In the genomic region with DNA sequence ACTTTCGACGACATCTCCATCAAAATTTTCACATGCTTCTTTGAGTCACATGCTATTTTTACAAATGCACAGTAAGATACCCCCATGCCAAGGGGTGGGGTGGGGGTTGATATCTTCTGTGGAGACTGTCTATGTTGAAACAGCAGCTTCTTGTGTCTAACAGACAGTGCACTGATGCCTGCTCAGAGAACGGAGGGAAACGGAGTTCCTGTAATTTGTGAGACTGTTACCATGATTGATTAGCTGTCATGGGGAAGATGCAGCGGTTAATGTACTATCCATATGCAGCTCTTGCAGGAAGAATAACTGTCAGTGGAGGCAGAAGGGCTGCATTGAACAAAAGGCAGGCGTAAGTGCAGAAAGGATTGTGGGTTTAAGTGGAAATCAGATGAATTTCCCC, we compare ENCODE assay signal across 22 mouse cellular contexts.
DNase-seq lines count a peak whose midpoint lies in the region; ATAC-seq and TF ChIP-seq lines count a peak whose summit lies in the region.
"Had no signal": no experiment of that assay in that cellular context is flagged by ENCODE, and none has a peak within 500 bp of the region (broad histone marks: within the 10 kb centered on the region; RNA-seq: fewer than 3 reads in every experiment).

No protein-coding gene starts in this region.

- H3K4me2 ChIP-seq in neural tube, embryonic 12.5 days (replicated peaks): no peak overlapping the region
- no peak overlapping the region for H3K4me2 ChIP-seq in hindbrain, postnatal 0 days (ENCODE audit: low read depth, low read length)
- no peak overlapping the region for H3K4me2 ChIP-seq in neural tube, embryonic 15.5 days
- H3K4me2 ChIP-seq: stomach, embryonic 15.5 days had no signal

- ATAC-seq in neural tube, embryonic 12.5 days (ENCODE audit: low FRiP score, low read depth): peak; percentile 37; the same call in 1 of the 2 replicates
- ATAC-seq in hindbrain, postnatal 0 days: no peak
- ATAC-seq in neural tube, embryonic 15.5 days (ENCODE audit: low FRiP score): peak; percentile 66
- no peak for ATAC-seq in activated CD4-positive, CD25-positive, alpha-beta regulatory T cell, adult 4 months
- ATAC-seq: CD4-positive, CD25-positive, alpha-beta regulatory T cell, adult 4 months; inflammation-experienced regulatory T-cells, adult 6 months; liver, postnatal 0 days had no signal

- no peaks in the 10 kb centered on the region for H3K36me3 ChIP-seq in neural tube, embryonic 12.5 days
- no peaks in the 10 kb centered on the region for H3K36me3 ChIP-seq in hindbrain, postnatal 0 days (ENCODE audit: insufficient read depth, low read length)
- H3K36me3 ChIP-seq in neural tube, embryonic 15.5 days: no peaks in the 10 kb centered on the region
- H3K36me3 ChIP-seq: embryonic facial prominence, embryonic 13.5 days; G1E; limb, embryonic 15.5 days; stomach, embryonic 15.5 days had no signal

- H3K9me3 ChIP-seq in neural tube, embryonic 12.5 days: no peaks in the 10 kb centered on the region
- no peaks in the 10 kb centered on the region for H3K9me3 ChIP-seq in hindbrain, postnatal 0 days (ENCODE audit: low read length)
- no peaks in the 10 kb centered on the region for H3K9me3 ChIP-seq in neural tube, embryonic 15.5 days (replicated peaks)
- H3K9me3 ChIP-seq: embryonic facial prominence, embryonic 13.5 days; limb, embryonic 15.5 days; stomach, embryonic 15.5 days had no signal

- H3K9ac ChIP-seq in neural tube, embryonic 12.5 days: no peak overlapping the region
- no peak overlapping the region for H3K9ac ChIP-seq in hindbrain, postnatal 0 days (replicated peaks; ENCODE audit: low read length)
- H3K9ac ChIP-seq in neural tube, embryonic 15.5 days (replicated peaks): no peak overlapping the region
- H3K9ac ChIP-seq: embryonic facial prominence, embryonic 13.5 days; limb, embryonic 15.5 days; liver, postnatal 0 days; stomach, embryonic 15.5 days had no signal

- WGBS in neural tube, embryonic 12.5 days: 55% methylated on average over 6 of the region's 6 CpGs
- WGBS in hindbrain, postnatal 0 days: 59% methylated on average over 6 of the region's 6 CpGs
- 43% methylated on average over 6 of the region's 6 CpGs for WGBS in neural tube, embryonic 15.5 days

- no peak for TF ChIP-seq CTCF in hindbrain, postnatal 0 days (IDR thresholded peaks at IDR 0.05; ENCODE audit: low read depth)

- peak; percentile 41 for DNase-seq in embryo, embryonic 10 days (ENCODE audit: low spot score)
- no peak for DNase-seq in embryo, embryonic 9.5 days (ENCODE audit: extremely low spot score)
- no peak for DNase-seq in neural tube, embryonic 10.5 days (ENCODE audit: extremely low spot score, low spot score)
- DNase-seq in hindbrain, postnatal 0 days (ENCODE audit: low spot score): peak; percentile 44
- no peak for DNase-seq in kidney, adult 8-10 months
- DNase-seq: cerebellum, postnatal 14 days; gastrocnemius, postnatal 10 days; heart, adult 2 months; kidney, adult 9 months; kidney, postnatal 4 days; liver, postnatal 0 days; lung, postnatal 36 days; right cerebral cortex, adult 18-20 months had no signal

- no peaks in the 10 kb centered on the region for H3K27me3 ChIP-seq in neural tube, embryonic 12.5 days (replicated peaks)
- no peaks in the 10 kb centered on the region for H3K27me3 ChIP-seq in hindbrain, postnatal 0 days (ENCODE audit: insufficient read depth, low read length)
- H3K27me3 ChIP-seq in neural tube, embryonic 15.5 days (replicated peaks): no peaks in the 10 kb centered on the region
- H3K27me3 ChIP-seq: embryonic facial prominence, embryonic 13.5 days; limb, embryonic 15.5 days; stomach, embryonic 15.5 days had no signal

- no peak overlapping the region for H3K4me3 ChIP-seq in neural tube, embryonic 12.5 days
- no peak overlapping the region for H3K4me3 ChIP-seq in hindbrain, postnatal 0 days (ENCODE audit: low read length)
- H3K4me3 ChIP-seq in neural tube, embryonic 15.5 days (replicated peaks): no peak overlapping the region
- H3K4me3 ChIP-seq: embryonic facial prominence, embryonic 13.5 days; heart, adult 2 months; limb, embryonic 15.5 days; stomach, embryonic 15.5 days had no signal

- H3K27ac ChIP-seq in neural tube, embryonic 12.5 days: no peak overlapping the region
- H3K27ac ChIP-seq in hindbrain, postnatal 0 days: no peak overlapping the region
- H3K27ac ChIP-seq in neural tube, embryonic 15.5 days (replicated peaks): 0 out of 2 replicates have a peak overlapping the region, but pooled peaks have one; percentile 24
- H3K27ac ChIP-seq: embryonic facial prominence, embryonic 13.5 days; heart, adult 2 months; limb, embryonic 15.5 days; stomach, embryonic 15.5 days had no signal

- H3K4me1 ChIP-seq in neural tube, embryonic 12.5 days: peaks cover 14% of the 10 kb centered on the region
- H3K4me1 ChIP-seq in hindbrain, postnatal 0 days (ENCODE audit: insufficient read depth, low read length): 0 out of 2 replicates have a peak, but pooled peaks cover 5% of the 10 kb centered on the region
- H3K4me1 ChIP-seq in neural tube, embryonic 15.5 days: peaks cover 26% of the 10 kb centered on the region
- H3K4me1 ChIP-seq: stomach, embryonic 15.5 days had no signal

Comparison
In these comparisons a context has a peak if more than half of its experiments do, and no peak if none do; other contexts are left out.
1. DNase-seq: peak in embryo, embryonic 10 days (single experiment) and hindbrain, postnatal 0 days (single experiment); none in embryo, embryonic 9.5 days (single experiment), neural tube, embryonic 10.5 days (single experiment) and kidney, adult 8-10 months (0 of 2).
2. ATAC-seq: peak in neural tube, embryonic 12.5 days (single experiment) and neural tube, embryonic 15.5 days (single experiment); none in hindbrain, postnatal 0 days (single experiment) and activated CD4-positive, CD25-positive, alpha-beta regulatory T cell, adult 4 months (single experiment).